Mouse (Mus musculus) stomach, embryonic 14.5 days (tissue): ENCODE measurements around the gene Rgl3. TPM values are rescaled to one million over a fixed set of nuclear protein-coding genes. Genes with fewer than 3 reads are reported as not detected.
A peak's percentile ranks its signal among the peaks of the same experiment; 100 is the strongest.

Experiments used
- ATAC-seq: fragments of 200-750 bp; cut with Nextera tagmentation; 2 replicates; pipeline ENCODE4 v1.8.0; 2017; ENCODE audit warnings: low read depth, moderate TSS enrichment; ENCODE audit not compliant: insufficient number of reproducible peaks, insufficient read depth, low FRiP score
- H3K27ac ChIP-seq: fragments of 300-500 bp; sonication (generic); 2 replicates; pipeline ENCODE4 v1.5.1; 2014; ENCODE audit warnings: mild to moderate bottlenecking, low read length, moderate library complexity, mixed read lengths
- H3K27me3 ChIP-seq: fragments of 300-500 bp; sonication (generic); 2 replicates; pipeline ENCODE4 v1.6.1; 2014; ENCODE audit warnings: low read length, control low read depth, mixed read lengths; ENCODE audit not compliant: control insufficient read depth, insufficient read depth
- H3K36me3 ChIP-seq: fragments of 300-500 bp; sonication (generic); 2 replicates; pipeline ENCODE4 v1.6.1; 2014; ENCODE audit warnings: mild to moderate bottlenecking, control low read depth, low read length, moderate library complexity, mixed read lengths; ENCODE audit not compliant: control insufficient read depth, insufficient read depth
- H3K4me1 ChIP-seq: fragments of 300-500 bp; sonication (generic); 2 replicates; pipeline ENCODE4 v1.6.1; 2014; ENCODE audit warnings: low read length, control low read depth, mixed read lengths; ENCODE audit not compliant: control insufficient read depth, insufficient read depth
- H3K4me2 ChIP-seq: fragments of 300-500 bp; sonication (generic); replicated peaks from 2 replicates; pipeline ENCODE4 v1.6.1; 2014; ENCODE audit warnings: low read depth, low read length, control low read depth
- H3K4me3 ChIP-seq: fragments of 300-500 bp; sonication (generic); 2 replicates; pipeline ENCODE4 v1.5.1; 2014; ENCODE audit warnings: low read depth, low read length, control low read depth
- H3K9ac ChIP-seq: fragments of 300-500 bp; sonication (generic); replicated peaks from 2 replicates; pipeline ENCODE4 v1.6.1; 2014; ENCODE audit warnings: low read depth, mild to moderate bottlenecking, control low read depth, low read length, moderate library complexity, mixed read lengths
- H3K9me3 ChIP-seq: fragments of 300-500 bp; sonication (generic); 2 replicates; pipeline ENCODE4 v1.6.1; 2016; ENCODE audit warnings: low read depth, low read length, control low read depth; ENCODE audit not compliant: control insufficient read depth
- WGBS: fragments of 180-500 bp; shearing (Covaris S2); extraction: QIAGEN DNeasy Blood & Tissue Kit; methylation state at CpG from one replicate; pipeline ENCODE4 v1.1.7; 2014; 5-methylcytosine and 5-hydroxymethylcytosine counted together
- polyA plus RNA-seq: library from polyadenylated mRNA; unstranded; fragments of >200 nt; fragmentation: Nextera tagmentation; extraction: Ambion mirVana; gene quantifications from 2 replicates; pipeline ENCODE4 v1.2.1, GENCODE M21; 2014

The Rgl3 gene
- polyA plus RNA-seq, 1 experiment from 2014 or later: 5.5 TPM

DNA sequence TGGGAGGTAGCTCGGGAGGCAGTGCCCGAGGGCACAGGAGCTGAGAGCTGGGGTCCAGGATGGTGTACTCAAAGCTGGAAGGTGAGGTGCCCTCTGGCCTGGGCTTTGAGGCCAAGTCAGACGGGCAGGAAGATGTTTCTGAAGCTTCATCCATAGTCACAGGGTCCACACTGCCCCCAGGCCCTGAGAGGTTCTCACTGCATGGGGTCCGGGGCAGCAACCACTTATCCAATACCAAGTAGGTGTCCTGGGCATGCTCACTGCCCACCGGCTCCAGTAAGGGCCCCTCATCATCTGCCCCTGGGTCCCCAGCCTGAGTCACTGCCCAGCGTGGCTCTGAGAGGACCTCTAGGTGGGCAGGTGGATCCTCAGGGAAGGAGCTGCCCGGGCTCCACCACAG, 30.0 kb downstream of the Rgl3 start:
- H3K4me2 ChIP-seq: no peak overlapping the region
- H3K27me3 ChIP-seq: peaks cover 14% of the 10 kb centered on the region
- H3K27ac ChIP-seq: no peak overlapping the region
- no peaks in the 10 kb centered on the region for H3K9me3 ChIP-seq
- no peaks in the 10 kb centered on the region for H3K36me3 ChIP-seq
- no peak overlapping the region for H3K9ac ChIP-seq
- H3K4me3 ChIP-seq: no peak overlapping the region
- ATAC-seq: no peak
- H3K4me1 ChIP-seq: peaks cover 16% of the 10 kb centered on the region; the same call in 1 of the 2 replicates
- 87% methylated on average over 7 of the region's 7 CpGs for WGBS

GRCm38 (mm10) chr9:21958372-21958771, 30.9 kb downstream of the Rgl3 start:
- Histone ChIP-seq H3K4me2 (no peak overlapping the region), H3K4me1 (peaks cover 16% of the 10 kb centered on the region; the same call in 1 of the 2 replicates), H3K27me3 (peaks cover 14% of the 10 kb centered on the region), H3K9ac (no peak overlapping the region), H3K36me3 (no peaks in the 10 kb centered on the region), H3K27ac (no peak overlapping the region), H3K9me3 (no peaks in the 10 kb centered on the region), H3K4me3 (no peak overlapping the region)
- no peak for ATAC-seq
- WGBS: 72% methylated on average over 5 of the region's 5 CpGs

- under 1% methylated on average over 54 of the region's 54 CpGs for WGBS
- Histone ChIP-seq H3K4me1 (no peaks in the 10 kb centered on the region; the same call in 1 of the 2 replicates), H3K9me3 (no peaks in the 10 kb centered on the region), H3K27ac (peak within 1 kb of the TSS; percentile 87), H3K9ac (peak within 1 kb of the TSS; percentile 57), H3K4me3 (peak within 1 kb of the TSS; percentile 66), H3K36me3 (no peaks in the 10 kb centered on the region), H3K4me2 (peak within 1 kb of the TSS; percentile 59), H3K27me3 (peaks cover 6% of the 10 kb centered on the region)
- ATAC-seq: peak; percentile 97
Observed at GRCm38 (mm10) chr9:21955570-21956281, 33.5 kb downstream of the Rgl3 start, which contains the start of gene Swsap1. Gene Swsap1, plus strand, starts transcription at chr9:21955755.

DNA sequence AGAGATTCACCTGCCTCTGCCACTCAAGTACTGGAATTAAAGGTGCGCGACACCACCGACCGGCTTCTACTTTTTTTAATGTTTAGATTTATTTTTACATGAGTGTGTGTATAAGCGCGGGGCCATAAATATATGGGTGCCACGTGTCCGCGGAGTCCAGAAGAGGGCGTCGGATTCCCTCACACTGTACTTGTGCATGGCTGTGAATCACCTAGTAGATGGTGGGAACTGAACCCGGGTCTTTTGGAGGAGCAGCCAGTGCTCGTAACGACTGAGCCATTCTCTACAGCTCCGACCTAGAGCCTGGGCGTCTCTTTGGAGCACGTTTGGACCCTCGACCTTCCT, 34.0 kb downstream of the Rgl3 start:
- Histone ChIP-seq H3K9me3 (no peaks in the 10 kb centered on the region), H3K36me3 (no peaks in the 10 kb centered on the region), H3K4me3 (peak overlapping the region; percentile 66), H3K27me3 (peaks cover under 1% of the 10 kb centered on the region; the same call in 1 of the 2 replicates), H3K9ac (peak overlapping the region; percentile 57), H3K4me2 (peak overlapping the region; percentile 59), H3K4me1 (no peaks in the 10 kb centered on the region), H3K27ac (peak overlapping the region; percentile 87; the same call in 1 of the 2 replicates)
- WGBS: 2% methylated on average over 18 of the region's 18 CpGs
- peak; percentile 73 for ATAC-seq

DNA sequence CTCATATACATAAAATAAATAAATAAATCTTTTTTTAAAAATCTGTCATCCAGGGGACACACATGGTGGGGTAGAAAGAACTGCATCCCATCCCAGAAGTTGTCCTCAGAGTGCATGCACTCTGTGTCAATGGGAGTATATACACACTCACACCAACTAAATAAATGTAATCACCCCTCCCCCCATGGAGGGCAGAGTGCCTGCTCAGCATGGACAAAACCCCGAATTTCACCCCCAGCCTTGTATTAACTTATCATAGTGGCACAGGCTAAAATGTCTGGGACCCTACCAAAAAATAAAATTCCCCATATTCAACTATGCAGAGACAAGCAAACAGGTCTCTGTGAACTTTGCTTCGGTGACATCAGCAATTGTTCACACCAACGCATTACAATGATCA, 34.6 kb downstream of the Rgl3 start:
- no peak for ATAC-seq

GRCm38 (mm10) chr9:21953600-21953999, 35.6 kb downstream of the Rgl3 start:
- no peak for ATAC-seq
- Histone ChIP-seq H3K4me2 (no peak overlapping the region), H3K9ac (no peak overlapping the region), H3K27ac (no peak overlapping the region), H3K36me3 (no peaks in the 10 kb centered on the region), H3K4me1 (no peaks in the 10 kb centered on the region), H3K4me3 (no peak overlapping the region), H3K27me3 (no peaks in the 10 kb centered on the region), H3K9me3 (no peaks in the 10 kb centered on the region)
- 14% methylated on average over 3 of the region's 3 CpGs for WGBS

More for the DNA sequence above, 34.6 kb downstream of the Rgl3 start:
- no peak overlapping the region for H3K27ac ChIP-seq
- H3K9ac ChIP-seq: no peak overlapping the region
- 0 out of 2 replicates have a peak overlapping the region, but pooled peaks have one; percentile 59 for H3K4me2 ChIP-seq
- no peaks in the 10 kb centered on the region for H3K27me3 ChIP-seq
- H3K4me1 ChIP-seq: no peaks in the 10 kb centered on the region
- H3K36me3 ChIP-seq: no peaks in the 10 kb centered on the region
- H3K4me3 ChIP-seq: no peak overlapping the region
- WGBS: 73% methylated on average over 3 of the region's 3 CpGs
- H3K9me3 ChIP-seq: no peaks in the 10 kb centered on the region

GRCm38 (mm10) chr9:21951977-21952376, 37.3 kb downstream of the Rgl3 start:
- Histone ChIP-seq H3K4me2 (no peak overlapping the region), H3K27me3 (no peaks in the 10 kb centered on the region), H3K9ac (no peak overlapping the region), H3K27ac (no peak overlapping the region), H3K9me3 (no peaks in the 10 kb centered on the region), H3K4me3 (no peak overlapping the region), H3K36me3 (no peaks in the 10 kb centered on the region), H3K4me1 (no peaks in the 10 kb centered on the region; the same call in 1 of the 2 replicates)
- no peak for ATAC-seq
- 72% methylated on average over 3 of the region's 3 CpGs for WGBS

DNA sequence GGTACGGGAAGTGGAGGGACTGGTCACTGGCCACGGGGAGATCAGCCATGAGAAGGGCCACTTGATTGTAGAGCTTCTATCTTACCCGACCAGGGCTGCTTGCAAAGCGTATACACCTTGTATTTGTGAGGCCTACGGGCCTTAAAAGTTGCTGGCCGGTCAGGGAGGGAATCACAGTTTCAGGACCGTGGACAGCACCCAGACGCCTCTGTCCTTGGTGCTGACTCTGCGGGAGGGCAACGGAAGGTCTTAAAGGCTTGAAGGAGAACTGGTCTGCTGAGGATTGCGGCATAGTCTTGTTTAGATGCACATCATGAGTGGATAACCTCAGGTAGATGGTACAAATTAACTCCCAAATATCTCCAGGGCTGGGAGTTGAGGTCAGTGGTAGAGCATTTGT, 38.9 kb downstream of the Rgl3 start:
- no peak overlapping the region for H3K4me2 ChIP-seq
- H3K4me3 ChIP-seq: no peak overlapping the region
- no peaks in the 10 kb centered on the region for H3K9me3 ChIP-seq
- ATAC-seq: no peak
- no peaks in the 10 kb centered on the region for H3K36me3 ChIP-seq
- H3K27ac ChIP-seq: no peak overlapping the region
- 11% methylated on average over 11 of the region's 11 CpGs for WGBS
- H3K27me3 ChIP-seq: no peaks in the 10 kb centered on the region
- H3K4me1 ChIP-seq: no peaks in the 10 kb centered on the region; the same call in 1 of the 2 replicates
- no peak overlapping the region for H3K9ac ChIP-seq
